Mouse (Mus musculus): Measurements from ENCODE around the gene Nr5a2. TPM values are rescaled to one million over a fixed set of nuclear protein-coding genes. Genes with fewer than 3 reads are reported as not detected.

The Nr5a2 gene
- polyA plus RNA-seq, 1 experiment from 2014 or later, result 1.8 TPM

- no peak for ATAC-seq (ENCODE audit: low FRiP score, low read depth)
- Histone ChIP-seq H3K9me3 (no peaks in the 10 kb centered on the region), H3K9ac (no peak overlapping the region), H3K4me2 (replicated peaks) (no peak overlapping the region), H3K4me1 (no peaks in the 10 kb centered on the region), H3K36me3 (no peaks in the 10 kb centered on the region), H3K27ac (no peak overlapping the region), H3K4me3 (no peak overlapping the region), H3K27me3 (replicated peaks) (no peaks in the 10 kb centered on the region)
- WGBS, result 81% methylated on average over 4 of the region's 4 CpGs
Measured at GRCm38 (mm10) chr1:136858724-136859123, 101.5 kb downstream of the Nr5a2 start.

GRCm38 (mm10) chr1:136856104-136856503 lies 104.1 kb downstream of the Nr5a2 start:
- no peak overlapping the region for H3K9ac ChIP-seq
- 86% methylated on average over 3 of the region's 3 CpGs for WGBS
- no peak overlapping the region for H3K4me3 ChIP-seq
- no peaks in the 10 kb centered on the region for H3K9me3 ChIP-seq
- H3K27me3 ChIP-seq (replicated peaks), result no peaks in the 10 kb centered on the region
- ATAC-seq (ENCODE audit: low FRiP score, low read depth), result no peak
- no peak overlapping the region for H3K4me2 ChIP-seq (replicated peaks)
- H3K4me1 ChIP-seq, result no peaks in the 10 kb centered on the region
- no peak overlapping the region for H3K27ac ChIP-seq
- no peaks in the 10 kb centered on the region for H3K36me3 ChIP-seq

- H3K36me3 ChIP-seq, result no peaks in the 10 kb centered on the region
- no peaks in the 10 kb centered on the region for H3K4me1 ChIP-seq
- no peak overlapping the region for H3K27ac ChIP-seq
- H3K27me3 ChIP-seq (replicated peaks), result no peaks in the 10 kb centered on the region
- no peak for ATAC-seq (ENCODE audit: low FRiP score, low read depth)
- H3K9ac ChIP-seq, result no peak overlapping the region
- H3K9me3 ChIP-seq, result no peaks in the 10 kb centered on the region
- WGBS, result 86% methylated on average over 6 of the region's 6 CpGs
- H3K4me2 ChIP-seq (replicated peaks), result no peak overlapping the region
- no peak overlapping the region for H3K4me3 ChIP-seq
Measured at GRCm38 (mm10) chr1:136848791-136849190, 111.5 kb downstream of the Nr5a2 start.

DNA sequence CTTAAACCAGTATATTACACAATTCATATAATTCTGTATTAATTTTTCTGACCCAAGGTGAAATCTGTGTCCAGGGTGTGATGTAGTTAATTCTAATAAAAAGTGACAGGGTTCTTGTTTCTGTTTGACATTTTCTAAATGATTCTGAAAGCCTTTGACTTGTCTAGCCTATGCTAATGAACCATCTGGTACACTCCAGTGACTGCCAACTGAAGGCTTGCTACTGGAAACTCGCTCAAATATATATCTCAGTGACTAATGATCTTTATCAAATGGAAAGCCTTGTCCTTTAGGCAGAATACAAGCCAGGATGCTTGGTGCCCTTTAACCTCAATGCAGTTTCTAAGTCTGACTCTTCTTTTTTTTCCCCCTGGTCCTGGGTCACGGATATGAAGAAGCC lies 114.2 kb downstream of the Nr5a2 start:
- 47% methylated on average over 2 of the region's 2 CpGs for WGBS
- Histone ChIP-seq H3K4me3 (no peak overlapping the region), H3K36me3 (no peaks in the 10 kb centered on the region), H3K27me3 (replicated peaks) (no peaks in the 10 kb centered on the region), H3K4me2 (replicated peaks) (no peak overlapping the region), H3K27ac (no peak overlapping the region), H3K4me1 (no peaks in the 10 kb centered on the region), H3K9ac (no peak overlapping the region), H3K9me3 (no peaks in the 10 kb centered on the region)
- no peak for ATAC-seq (ENCODE audit: low FRiP score, low read depth)

DNA sequence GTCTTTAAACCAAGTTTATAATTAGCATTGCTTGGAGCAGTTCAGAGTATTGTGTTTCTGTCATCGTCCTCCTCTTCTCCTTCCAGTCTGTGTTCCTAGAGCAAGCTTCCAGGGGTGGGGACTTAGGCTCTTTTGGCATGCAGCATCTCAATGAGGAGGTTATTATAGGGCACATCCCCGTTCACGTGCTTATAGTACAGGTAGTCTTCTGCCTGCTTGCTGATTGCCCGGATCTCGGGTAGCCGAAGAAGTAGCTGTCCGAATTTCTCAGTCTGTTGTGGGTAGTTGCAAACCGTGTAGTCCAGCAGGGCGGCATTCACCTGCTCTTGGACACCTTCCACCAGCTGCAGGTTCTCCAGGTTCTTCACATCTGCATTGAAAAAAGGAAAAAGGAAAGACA lies 114.9 kb downstream of the Nr5a2 start:
- no peak for ATAC-seq (ENCODE audit: low FRiP score, low read depth)
- no peaks in the 10 kb centered on the region for H3K27me3 ChIP-seq (replicated peaks)
- no peaks in the 10 kb centered on the region for H3K36me3 ChIP-seq
- H3K27ac ChIP-seq, result no peak overlapping the region
- H3K4me3 ChIP-seq, result no peak overlapping the region
- H3K4me1 ChIP-seq, result no peaks in the 10 kb centered on the region
- H3K9ac ChIP-seq, result no peak overlapping the region
- 86% methylated on average over 9 of the region's 9 CpGs for WGBS
- H3K9me3 ChIP-seq, result no peaks in the 10 kb centered on the region
- H3K4me2 ChIP-seq (replicated peaks), result no peak overlapping the region

DNA sequence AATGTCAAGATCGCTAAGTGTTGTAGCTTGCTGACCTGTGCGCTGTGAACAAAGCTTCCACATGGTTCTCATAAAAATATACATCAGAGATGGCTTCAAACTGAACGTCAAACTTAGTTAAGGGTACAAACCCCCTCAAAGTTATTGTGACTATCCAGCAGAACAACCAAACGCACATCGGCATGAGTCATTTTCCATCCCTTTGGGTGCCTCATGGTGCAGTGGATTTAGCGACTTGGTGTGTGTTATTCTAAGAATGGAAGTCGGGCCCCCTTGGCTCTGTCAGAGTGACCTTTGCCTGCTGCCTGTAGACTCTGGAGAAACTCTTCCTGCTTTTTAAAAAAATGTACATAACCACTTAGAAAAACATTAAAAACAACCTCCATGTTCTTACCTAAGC lies 119.7 kb downstream of the Nr5a2 start:
- Histone ChIP-seq H3K9ac (no peak overlapping the region), H3K4me2 (replicated peaks) (no peak overlapping the region), H3K27ac (no peak overlapping the region), H3K27me3 (replicated peaks) (no peaks in the 10 kb centered on the region), H3K36me3 (no peaks in the 10 kb centered on the region), H3K9me3 (no peaks in the 10 kb centered on the region), H3K4me3 (no peak overlapping the region), H3K4me1 (no peaks in the 10 kb centered on the region)
- ATAC-seq (ENCODE audit: low FRiP score, low read depth), result no peak
- WGBS, result 73% methylated on average over 7 of the region's 7 CpGs

GRCm38 (mm10) chr1:136839202-136839601 lies 121.0 kb downstream of the Nr5a2 start:
- Histone ChIP-seq H3K9me3 (no peaks in the 10 kb centered on the region), H3K4me3 (no peak overlapping the region), H3K27me3 (replicated peaks) (no peaks in the 10 kb centered on the region), H3K9ac (no peak overlapping the region), H3K27ac (no peak overlapping the region), H3K4me2 (replicated peaks) (no peak overlapping the region), H3K36me3 (no peaks in the 10 kb centered on the region), H3K4me1 (no peaks in the 10 kb centered on the region)
- no peak for ATAC-seq (ENCODE audit: low FRiP score, low read depth)
- WGBS, result 76% methylated on average over 10 of the region's 10 CpGs

DNA sequence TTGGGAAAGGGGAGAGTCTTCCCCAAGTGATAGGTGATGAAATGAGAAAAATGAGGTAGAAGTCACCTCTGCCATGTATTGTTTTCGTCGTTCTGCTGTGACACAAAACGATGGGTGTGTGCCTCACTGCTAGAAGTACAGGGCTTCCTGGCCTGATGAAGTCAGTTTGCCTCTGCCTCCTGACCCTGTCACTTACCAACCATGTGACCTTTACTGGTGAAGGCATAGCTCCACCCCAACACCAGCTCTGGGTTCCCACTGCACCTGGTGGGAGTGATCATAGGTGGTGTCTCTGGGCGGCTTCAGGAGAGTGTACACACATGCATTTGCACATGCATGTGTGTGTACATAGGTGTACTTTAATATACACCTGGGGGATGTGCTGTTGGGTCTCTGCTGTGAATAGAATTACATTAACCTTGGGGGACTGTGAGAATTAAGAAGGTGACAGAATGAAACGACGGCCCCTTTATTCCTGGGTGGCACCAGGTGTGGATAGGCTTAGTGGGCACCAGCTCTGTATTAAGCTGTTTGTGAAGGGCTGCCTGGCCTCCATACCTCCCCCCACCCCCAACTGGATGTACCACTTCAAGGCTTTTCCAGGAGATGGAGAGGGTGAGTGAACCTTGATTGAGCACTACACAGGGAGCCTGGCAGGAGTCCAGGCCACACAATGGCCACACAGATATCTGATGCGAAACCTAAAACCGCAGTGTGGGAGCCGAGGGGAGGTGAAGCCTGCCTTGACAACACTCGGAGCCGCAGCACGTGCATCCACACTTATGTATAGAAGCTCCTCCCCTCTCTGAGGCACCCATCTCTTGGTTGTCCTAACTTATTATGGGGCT lies 127.7 kb downstream of the Nr5a2 start:
- 65% methylated on average over 12 of the region's 12 CpGs for WGBS
- H3K36me3 ChIP-seq, result no peaks in the 10 kb centered on the region

DNA sequence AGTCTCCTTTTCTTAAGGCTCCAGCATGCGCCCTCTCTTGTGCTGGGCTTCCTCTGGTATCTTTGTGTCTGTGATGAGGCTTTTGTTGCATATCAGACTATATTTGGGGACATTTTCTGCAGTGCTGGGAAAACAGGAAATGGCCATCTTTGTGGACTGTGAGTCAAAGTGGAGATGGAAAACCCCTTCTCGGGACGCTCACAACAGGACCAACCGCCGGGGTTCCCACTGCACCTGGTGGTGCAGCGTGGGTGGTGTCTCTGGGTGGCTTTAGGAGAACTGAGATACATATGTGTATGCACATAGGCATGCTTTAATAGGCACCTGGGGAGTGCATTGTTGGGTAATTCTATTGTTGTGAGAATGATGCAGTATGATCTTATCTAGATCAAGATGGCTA lies 129.3 kb downstream of the Nr5a2 start:
- Histone ChIP-seq H3K4me2 (replicated peaks) (no peak overlapping the region), H3K9me3 (no peaks in the 10 kb centered on the region), H3K4me1 (0 out of 2 replicates have a peak, but pooled peaks cover 4% of the 10 kb centered on the region), H3K27me3 (replicated peaks) (no peaks in the 10 kb centered on the region), H3K9ac (no peak overlapping the region), H3K4me3 (no peak overlapping the region), H3K27ac (no peak overlapping the region), H3K36me3 (no peaks in the 10 kb centered on the region)
- 93% methylated on average over 6 of the region's 6 CpGs for WGBS
- no peak for ATAC-seq (ENCODE audit: low FRiP score, low read depth)

More for the DNA sequence above, 127.7 kb downstream of the Nr5a2 start:
- no peaks in the 10 kb centered on the region for H3K27me3 ChIP-seq (replicated peaks)
- 0 out of 2 replicates have a peak, but pooled peaks cover 4% of the 10 kb centered on the region for H3K4me1 ChIP-seq
- H3K27ac ChIP-seq, result no peak overlapping the region
- no peak overlapping the region for H3K4me3 ChIP-seq
- no peaks in the 10 kb centered on the region for H3K9me3 ChIP-seq
- no peak overlapping the region for H3K9ac ChIP-seq
- ATAC-seq (ENCODE audit: low FRiP score, low read depth), result no peak
- H3K4me2 ChIP-seq (replicated peaks), result no peak overlapping the region

DNA sequence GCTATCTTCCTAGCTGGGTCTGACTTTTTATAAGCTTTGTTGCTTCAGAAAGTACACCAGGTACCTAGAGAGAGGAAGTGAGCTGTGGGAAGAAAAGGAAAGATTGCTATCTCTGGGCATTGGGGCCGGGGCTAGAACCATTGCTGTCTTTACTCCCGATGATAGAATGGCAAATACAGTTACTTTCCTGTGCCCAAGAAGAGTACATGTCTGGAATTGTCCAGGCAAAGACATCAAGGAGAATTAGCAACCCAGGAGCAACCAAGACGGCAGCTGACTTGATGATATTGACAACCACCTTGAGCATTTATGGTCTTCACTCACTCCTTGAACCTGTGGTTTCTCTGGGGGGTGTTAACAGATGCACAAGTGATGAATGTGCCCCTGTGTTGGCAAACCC lies 130.3 kb downstream of the Nr5a2 start:
- Histone ChIP-seq H3K36me3 (no peaks in the 10 kb centered on the region), H3K27ac (no peak overlapping the region), H3K9me3 (no peaks in the 10 kb centered on the region), H3K4me2 (replicated peaks) (no peak overlapping the region), H3K27me3 (replicated peaks) (no peaks in the 10 kb centered on the region), H3K9ac (no peak overlapping the region), H3K4me1 (0 out of 2 replicates have a peak, but pooled peaks cover 4% of the 10 kb centered on the region), H3K4me3 (no peak overlapping the region)
- no peak for ATAC-seq (ENCODE audit: low FRiP score, low read depth)
- WGBS, result 95% methylated on average over 3 of the region's 3 CpGs

- H3K4me2 ChIP-seq (replicated peaks), result no peak overlapping the region
- H3K27ac ChIP-seq, result no peak overlapping the region
- WGBS, result 87% methylated on average over 4 of the region's 4 CpGs
- no peaks in the 10 kb centered on the region for H3K9me3 ChIP-seq
- no peaks in the 10 kb centered on the region for H3K4me1 ChIP-seq
- no peaks in the 10 kb centered on the region for H3K27me3 ChIP-seq (replicated peaks)
- no peak overlapping the region for H3K4me3 ChIP-seq
- no peak for ATAC-seq (ENCODE audit: low FRiP score, low read depth)
- no peaks in the 10 kb centered on the region for H3K36me3 ChIP-seq
- H3K9ac ChIP-seq, result no peak overlapping the region
Measured at GRCm38 (mm10) chr1:136823897-136824296, 136.4 kb downstream of the Nr5a2 start.

DNA sequence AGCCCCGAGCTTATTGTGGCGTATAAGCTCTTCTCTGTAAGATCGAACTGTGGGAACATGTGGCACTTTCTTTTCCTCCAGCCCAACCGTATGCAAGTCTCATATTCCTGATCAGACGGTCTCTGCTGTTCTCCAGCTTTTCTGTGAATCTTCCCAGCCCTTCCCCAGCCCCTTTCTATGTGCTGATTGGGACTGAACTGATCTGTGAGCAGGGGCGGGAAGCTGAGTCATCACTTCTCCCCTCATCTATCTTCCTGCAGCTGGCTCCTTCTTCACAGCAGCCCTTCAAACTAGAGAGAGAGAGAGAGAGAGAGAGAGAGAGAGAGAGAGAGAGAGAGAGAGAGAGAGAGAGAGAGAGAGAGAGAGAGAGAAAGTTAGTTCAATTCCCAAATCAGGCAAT lies 159.6 kb downstream of the Nr5a2 start:
- H3K9ac ChIP-seq, result no peak overlapping the region

More for the DNA sequence above, 159.6 kb downstream of the Nr5a2 start:
- 83% methylated on average over 6 of the region's 6 CpGs for WGBS
- Histone ChIP-seq H3K27ac (no peak overlapping the region), H3K36me3 (no peaks in the 10 kb centered on the region), H3K27me3 (replicated peaks) (no peaks in the 10 kb centered on the region), H3K4me2 (replicated peaks) (no peak overlapping the region), H3K4me3 (no peak overlapping the region), H3K4me1 (no peaks in the 10 kb centered on the region), H3K9me3 (no peaks in the 10 kb centered on the region)
- no peak for ATAC-seq (ENCODE audit: low FRiP score, low read depth)

All from neural tube, embryonic 12.5 days (tissue).